Mouse (Mus musculus) layer of hippocampus, adult 2 months (tissue): ENCODE results near the gene Msto1. TPM values are rescaled to one million over a fixed set of nuclear protein-coding genes. Genes with fewer than 3 reads are reported as not detected.
"Not testable (repeated sequence)": the region's sequence is repeated elsewhere in the genome, so short reads cannot be mapped to it uniquely, and the experiment has no call there.

Experiments used
- DNase-seq, 2 experiments: peaks; one replicate each; pipeline ENCODE4 v3.0.0; 2022; ENCODE audit warnings: low spot score in 2 of 2
- H3K27ac ChIP-seq: fragments of 200-600 bp; 2 replicates; pipeline ENCODE4 v1.8.1; 2022
- H3K4me3 ChIP-seq: fragments of 200-600 bp; 2 replicates; pipeline ENCODE4 v1.8.1; 2022; ENCODE audit warnings: mild to moderate bottlenecking
- CTCF ChIP-seq: fragments of 200-600 bp; conservative IDR thresholded peaks from 2 replicates; pipeline ENCODE4 v1.8.1; 2022; ENCODE audit warnings: antibody characterized with exemption, mild to moderate bottlenecking, moderate library complexity
- total RNA-seq, 2 experiments: library from RNA; stranded (reverse); gene quantifications; 2 replicates each; pipeline ENCODE4 v1.2.3; 2021

Gene Msto1
- total RNA-seq, 2 experiments from 2014 or later = 22.5 to 25.0 TPM

DNA sequence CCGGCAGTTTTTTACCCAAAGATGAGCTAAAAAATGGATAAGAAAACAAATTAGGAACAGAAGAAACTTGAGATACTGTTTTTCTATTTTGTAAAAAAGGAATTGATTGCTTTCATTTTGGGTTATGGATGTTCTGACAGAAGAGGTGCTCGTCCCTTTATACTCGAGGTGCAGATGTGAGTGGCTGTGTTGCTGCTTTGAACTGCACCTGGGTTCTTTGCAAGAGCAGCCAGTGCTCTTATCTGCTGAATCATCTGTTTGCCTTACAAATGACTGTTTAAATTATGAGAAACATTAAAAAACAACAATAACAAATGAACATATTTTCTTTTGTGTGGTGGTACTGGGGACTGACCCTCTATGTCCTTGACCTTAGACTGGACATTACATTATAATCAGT lies 15.7 kb upstream of the Msto1 start:
- H3K4me3 ChIP-seq = no peak overlapping the region
- no peak for TF ChIP-seq CTCF
- H3K27ac ChIP-seq = no peak overlapping the region
- no peak for DNase-seq

DNA sequence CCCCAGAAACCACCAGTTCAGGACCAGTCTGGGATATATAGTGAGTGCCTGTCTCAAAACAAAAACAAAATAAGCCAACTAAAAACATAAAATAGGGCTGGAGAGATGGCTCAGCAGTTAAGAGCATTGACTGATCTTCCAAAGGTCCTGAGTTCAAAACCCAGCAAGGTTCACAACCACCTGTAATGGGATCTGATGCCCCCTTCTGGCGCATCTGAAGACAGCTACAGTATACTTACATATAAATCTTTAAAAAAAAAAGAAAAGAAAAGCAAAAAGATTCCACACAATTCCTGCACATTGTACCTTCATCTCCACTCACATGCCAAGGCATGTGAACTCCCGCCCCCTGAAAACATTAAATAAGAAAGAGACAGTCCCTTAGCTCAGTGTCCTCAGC lies 11.9 kb upstream of the Msto1 start:
- H3K4me3 ChIP-seq = no peak overlapping the region
- no peak overlapping the region for H3K27ac ChIP-seq
- TF ChIP-seq CTCF = peak; percentile 53
- no peak for DNase-seq

DNA sequence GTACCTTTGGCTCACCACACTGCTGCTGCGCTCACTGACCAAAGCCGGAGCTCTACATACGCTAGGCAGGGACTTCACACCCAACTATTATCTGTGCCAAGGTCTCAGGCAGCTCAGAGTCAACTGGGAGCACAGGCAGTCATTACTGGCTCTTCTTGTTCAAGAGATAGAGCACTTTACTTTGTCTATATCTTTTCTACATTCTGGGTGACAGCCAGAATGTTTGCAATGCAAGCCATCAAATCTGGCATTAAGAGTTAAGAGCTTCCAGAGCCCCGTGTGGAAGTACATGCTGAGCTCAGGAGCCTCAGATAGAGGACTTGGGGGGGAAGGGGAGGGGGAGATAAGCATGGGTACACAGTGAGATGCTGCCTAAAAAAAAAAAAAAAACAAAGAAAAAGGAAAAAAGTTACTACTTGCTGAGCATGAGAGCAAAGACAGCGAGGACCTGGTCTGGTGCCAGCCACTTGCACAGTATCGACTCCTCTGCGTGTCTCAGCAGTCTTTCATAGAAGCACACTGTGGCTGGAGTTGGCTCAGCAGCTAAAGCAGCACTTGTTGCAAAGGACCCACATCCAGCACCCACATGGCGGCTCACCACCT lies 10.3 kb upstream of the Msto1 start:
- TF ChIP-seq CTCF = no peak
- DNase-seq = no peak
- H3K27ac ChIP-seq = no peak overlapping the region
- no peak overlapping the region for H3K4me3 ChIP-seq

DNA sequence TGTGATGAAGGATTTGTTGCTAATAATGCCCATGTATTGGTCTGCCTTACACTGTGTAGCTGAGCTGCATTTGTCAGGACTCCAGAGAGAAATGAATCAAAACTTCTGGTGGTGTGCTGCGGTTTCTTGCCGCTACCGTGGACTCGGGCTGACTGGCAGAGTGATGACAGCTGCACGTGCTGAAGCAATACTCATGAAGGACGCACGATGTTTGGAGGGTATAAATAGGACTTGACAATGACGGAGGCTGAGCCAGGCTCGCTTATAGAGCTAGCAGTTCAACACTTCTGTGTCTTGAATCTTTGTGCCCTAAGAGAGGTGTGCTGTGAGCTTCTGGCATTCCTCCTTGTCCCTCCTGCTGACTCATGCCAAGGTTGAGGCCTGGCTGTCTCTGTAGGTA lies 7.6 kb upstream of the Msto1 start:
- H3K4me3 ChIP-seq = no peak overlapping the region
- no peak overlapping the region for H3K27ac ChIP-seq
- no peak for TF ChIP-seq CTCF
- DNase-seq = no peak

DNA sequence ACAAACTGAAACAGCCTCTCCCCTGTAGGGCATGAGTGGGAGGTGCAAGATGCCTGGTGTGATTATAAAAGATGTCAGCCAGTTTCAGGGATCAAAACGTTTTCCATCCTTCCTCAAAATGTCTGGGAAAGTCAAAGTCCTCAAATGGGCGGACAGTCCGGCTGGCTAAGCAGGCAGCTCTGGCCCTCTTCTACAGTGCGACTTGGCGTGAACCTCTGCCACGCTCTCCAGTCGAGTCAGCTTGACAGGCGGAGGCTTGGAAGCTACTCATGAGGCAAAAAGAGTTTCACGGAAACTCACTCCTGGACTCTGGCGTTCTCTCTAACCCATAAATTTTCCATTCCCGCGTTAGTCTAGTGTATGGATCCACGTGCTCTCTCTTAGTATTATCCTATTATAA lies 5.2 kb upstream of the Msto1 start:
- no peak for DNase-seq
- Histone ChIP-seq H3K4me3 (no peak overlapping the region), H3K27ac (no peak overlapping the region)
- TF ChIP-seq CTCF = peak; percentile 51

DNA sequence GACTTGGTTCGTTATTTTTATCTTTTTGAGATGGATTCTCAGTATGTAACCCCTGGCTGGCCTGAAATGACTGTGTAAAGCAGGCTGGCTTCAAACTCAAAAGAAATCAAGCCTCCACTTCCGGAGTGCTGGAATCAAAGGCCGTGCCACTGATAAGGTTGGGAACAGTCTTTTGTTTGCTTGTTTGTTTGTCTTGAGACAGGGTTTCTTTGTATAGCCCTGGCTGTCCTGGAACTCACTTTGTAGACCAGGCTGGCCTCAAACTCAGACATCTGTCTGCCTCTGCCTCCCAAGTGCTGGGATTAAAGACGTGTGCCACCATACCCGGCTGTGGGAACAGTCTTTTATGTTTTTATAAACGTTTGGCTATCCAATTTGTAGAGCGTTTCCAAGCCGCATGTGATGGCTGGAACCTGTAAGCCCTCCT lies 598 bp upstream of the Msto1 start:
- no peak for TF ChIP-seq CTCF
- no peak for DNase-seq
- peak overlapping the region; percentile 94 for H3K27ac ChIP-seq
- H3K4me3 ChIP-seq = peak overlapping the region; percentile 96

DNA sequence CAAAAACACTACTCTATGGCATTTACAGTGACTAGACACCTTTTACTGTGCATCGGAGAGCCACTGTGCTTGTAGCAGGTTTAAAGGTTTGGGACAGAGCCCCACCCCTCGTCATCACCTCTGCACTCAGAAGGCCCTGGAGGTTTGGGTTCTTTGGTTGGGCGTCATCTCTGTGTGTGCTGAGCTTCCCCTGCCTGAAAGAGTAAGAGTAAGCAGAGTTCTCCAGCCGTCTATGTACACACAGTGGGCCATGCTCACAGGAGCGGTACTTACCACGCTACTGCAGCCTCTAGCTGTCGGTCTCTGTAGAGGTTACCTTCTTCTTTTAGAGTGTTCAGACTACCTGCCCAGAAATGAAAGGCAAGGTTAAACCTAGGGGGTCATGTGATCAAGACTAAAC lies 1.2 kb downstream of the Msto1 start:
- H3K4me3 ChIP-seq = no peak overlapping the region; the same call in 1 of the 2 replicates
- DNase-seq = no peak
- no peak overlapping the region for H3K27ac ChIP-seq
- no peak for TF ChIP-seq CTCF

DNA sequence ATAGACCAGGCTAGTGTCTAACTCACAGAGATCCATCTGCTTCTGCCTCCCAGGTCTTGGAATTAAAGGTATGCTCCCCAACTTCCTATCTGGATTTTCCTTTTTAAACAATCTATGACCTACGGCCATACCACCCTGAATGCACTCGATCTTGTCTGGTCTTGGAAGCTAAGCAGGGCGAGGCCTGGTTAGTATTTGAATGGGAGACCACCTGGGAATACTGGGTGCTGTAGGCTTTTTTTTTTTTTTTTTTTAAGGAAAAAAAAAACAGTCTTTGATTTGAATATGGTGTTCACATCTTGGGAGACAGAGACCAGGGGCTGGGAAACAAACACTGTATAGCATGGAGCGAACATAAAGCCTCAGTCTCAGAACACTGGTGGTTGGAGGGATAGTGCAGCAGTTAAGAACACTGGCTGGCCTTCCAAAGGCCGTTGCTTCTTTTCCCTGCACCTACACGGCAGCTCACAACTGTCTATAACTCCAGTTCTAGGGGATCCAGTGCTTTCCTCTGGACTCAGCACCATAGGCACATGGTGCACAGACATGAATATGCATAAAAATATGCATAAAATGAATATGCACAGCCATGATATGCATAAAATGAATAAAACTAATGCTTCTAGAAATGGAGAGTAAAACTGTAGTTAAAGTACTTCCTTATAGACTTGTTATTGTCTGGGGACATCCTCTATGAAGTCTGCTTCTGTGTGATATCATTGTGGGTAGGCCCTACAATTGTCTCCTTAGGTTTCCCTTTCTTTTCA lies 7.2 kb downstream of the Msto1 start:
- Histone ChIP-seq H3K4me3 (no peak overlapping the region), H3K27ac (no peak overlapping the region)
- no peak for TF ChIP-seq CTCF
- DNase-seq = no peak

DNA sequence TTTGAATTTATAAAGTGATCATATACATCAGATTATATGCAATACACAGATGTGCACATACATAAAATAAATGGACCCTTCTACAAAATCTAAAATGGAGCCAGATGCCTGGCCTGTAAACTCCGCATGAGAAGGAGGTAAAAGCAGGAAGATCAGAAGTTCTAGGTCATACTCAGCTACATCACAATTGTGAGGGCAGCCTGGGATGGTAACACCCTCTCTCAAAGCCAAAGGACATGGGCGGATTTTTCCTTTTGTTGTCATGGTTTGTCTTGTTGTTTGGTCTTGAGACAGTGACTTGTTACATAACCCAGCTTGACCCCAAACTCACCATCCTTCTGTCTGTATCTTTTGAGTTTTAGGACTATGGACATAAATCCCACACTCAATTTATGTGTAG lies 8.1 kb downstream of the Msto1 start:
- no peak for TF ChIP-seq CTCF
- 0 out of 2 replicates have a peak overlapping the region, but pooled peaks have one; percentile 6 for H3K27ac ChIP-seq
- H3K4me3 ChIP-seq = no peak overlapping the region
- DNase-seq = no peak

DNA sequence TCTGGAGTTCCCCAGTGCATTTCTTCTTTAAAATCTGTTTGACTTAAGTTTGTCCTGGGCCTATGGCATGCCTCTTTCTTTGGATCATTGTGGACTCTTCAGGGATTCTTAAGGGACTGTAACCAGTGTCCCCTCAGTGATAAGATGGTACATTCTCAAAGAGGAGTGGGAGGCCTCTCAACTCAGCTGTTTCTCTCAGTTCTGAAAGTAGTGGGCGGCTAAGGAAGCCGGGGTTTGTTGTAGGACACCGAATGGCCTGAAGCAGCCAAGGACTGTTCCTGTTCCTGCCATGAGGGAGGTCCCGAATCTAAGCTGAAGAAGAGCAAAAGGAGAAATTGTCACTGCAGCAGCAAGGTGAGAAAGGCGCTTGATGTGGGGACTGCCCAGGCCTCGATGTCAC lies 8.6 kb downstream of the Msto1 start:
- TF ChIP-seq CTCF = no peak
- Histone ChIP-seq H3K4me3 (no peak overlapping the region), H3K27ac (0 out of 2 replicates have a peak overlapping the region, but pooled peaks have one; percentile 6)
- DNase-seq = no peak

DNA sequence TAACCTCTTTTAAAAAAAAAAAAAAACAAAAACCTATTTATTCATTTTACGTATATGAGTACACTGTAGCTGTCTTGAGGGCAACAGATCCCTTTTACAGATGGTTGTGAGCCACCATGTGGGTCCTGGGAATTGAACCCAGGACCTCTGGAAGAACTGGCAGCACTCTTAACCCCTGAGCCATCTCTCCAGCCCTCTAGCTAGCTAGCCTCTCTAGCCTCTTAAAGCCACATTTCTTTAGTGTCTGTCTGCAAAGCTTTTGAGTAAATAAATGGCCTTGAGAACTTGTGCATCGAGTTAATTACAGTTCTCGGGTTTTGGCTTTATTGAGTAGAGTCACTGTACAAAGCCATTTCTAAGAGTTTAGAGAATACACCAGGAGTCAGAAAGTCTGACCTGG lies 9.0 kb downstream of the Msto1 start:
- no peak overlapping the region for H3K27ac ChIP-seq
- TF ChIP-seq CTCF = no peak
- no peak overlapping the region for H3K4me3 ChIP-seq
- DNase-seq = no peak

DNA sequence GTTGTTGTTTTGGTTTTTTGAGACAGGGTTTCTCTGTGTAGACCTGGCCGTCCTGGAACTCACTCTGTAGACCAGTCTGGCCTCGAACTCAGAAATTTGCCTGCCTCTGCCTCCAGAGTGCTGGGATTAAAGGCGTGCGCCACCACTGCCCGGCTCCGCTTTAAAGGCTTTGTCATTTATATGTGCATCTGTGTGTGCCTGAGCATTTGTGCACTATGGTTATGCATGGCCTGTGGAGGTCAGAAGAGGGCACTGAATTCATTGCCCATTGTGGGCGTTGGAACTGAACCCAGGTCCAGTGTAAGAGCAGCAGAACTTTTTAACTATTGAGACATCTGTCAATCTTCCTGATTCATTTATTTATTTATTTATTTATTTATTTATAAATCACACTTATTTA lies 20.8 kb downstream of the Msto1 start:
- H3K27ac ChIP-seq, H3K4me3 ChIP-seq, DNase-seq: not testable (repeated sequence)

DNA sequence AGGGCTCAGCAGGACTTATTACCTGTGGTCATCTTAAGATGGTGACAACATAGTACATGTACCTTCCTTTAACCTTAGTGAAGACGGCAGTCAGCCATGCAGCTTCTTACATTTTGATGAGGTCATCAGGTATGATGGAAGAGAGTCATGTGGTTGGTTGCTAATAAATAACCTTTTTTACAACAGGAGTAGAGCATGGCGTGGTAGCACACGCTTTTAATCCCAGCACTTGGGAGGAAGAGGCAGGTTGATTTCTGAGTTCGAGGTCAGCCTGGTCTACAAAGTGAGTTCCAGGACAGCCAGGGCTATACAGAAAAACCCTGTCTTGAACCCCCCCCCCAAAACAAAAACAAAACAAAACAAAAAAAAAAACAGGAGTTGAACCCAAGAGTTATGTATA lies 31.3 kb downstream of the Msto1 start:
- DNase-seq, H3K27ac ChIP-seq, H3K4me3 ChIP-seq: not testable (repeated sequence)

DNA sequence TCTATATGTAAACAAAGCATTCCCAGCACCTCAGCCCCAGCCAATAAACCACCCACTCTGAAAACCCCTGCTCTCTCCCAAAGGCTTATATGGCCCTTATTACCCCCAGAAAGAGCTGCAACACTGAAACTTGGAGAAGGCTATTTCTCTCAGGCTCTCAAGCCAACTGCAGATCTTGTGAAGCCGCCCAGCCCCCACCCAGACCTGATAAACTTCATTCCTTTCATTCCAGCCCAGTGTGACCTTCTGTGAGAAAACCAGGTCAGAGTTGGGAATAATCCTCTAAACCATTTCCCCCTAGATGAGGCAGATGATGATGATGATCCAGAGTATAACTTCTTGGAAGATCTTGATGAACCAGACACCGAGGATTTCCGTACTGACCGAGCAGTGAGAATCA lies 45.4 kb downstream of the Msto1 start:
- H3K4me3 ChIP-seq, DNase-seq, H3K27ac ChIP-seq: not testable (repeated sequence)

DNA sequence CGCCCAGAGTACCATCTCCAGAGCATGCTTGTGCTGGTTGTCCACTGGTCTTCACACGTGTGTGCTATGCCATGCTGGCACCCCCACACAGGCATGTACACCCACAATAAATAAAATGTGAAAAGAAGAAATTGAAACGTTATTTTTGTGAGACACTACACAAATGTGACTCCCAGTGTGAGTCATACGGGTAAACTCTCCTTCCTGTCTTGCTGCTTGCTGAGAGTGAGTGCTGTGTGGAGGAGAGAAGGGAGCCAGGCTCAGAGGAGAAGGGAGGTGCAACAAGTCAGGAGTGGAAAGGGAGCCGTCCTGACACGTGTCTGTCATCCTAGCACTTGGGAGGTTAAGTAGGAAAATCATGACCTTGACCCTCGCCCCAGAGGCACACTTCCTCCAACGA lies 46.6 kb downstream of the Msto1 start:
- not testable (repeated sequence) for H3K27ac ChIP-seq, H3K4me3 ChIP-seq, DNase-seq

DNA sequence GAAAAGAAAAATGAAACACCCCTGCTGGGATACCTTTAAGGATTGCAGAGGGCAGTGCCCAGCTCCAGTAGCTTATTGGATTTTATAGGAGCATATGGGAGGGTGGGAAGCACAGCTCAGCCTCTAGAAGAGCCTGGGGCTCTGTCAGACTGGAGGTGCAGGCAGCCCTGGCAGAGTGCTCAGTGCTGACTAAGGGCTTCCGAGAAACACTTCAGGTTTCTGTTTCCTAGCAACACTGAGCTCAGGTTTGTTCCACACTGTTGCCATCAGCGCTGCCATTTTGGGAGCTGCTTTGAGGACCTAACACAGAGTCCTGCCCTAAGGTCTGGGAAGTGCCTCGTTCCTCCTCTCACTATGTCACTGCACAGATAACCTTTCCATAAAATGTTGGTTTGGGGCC lies 47.1 kb downstream of the Msto1 start:
- DNase-seq, H3K27ac ChIP-seq, H3K4me3 ChIP-seq: not testable (repeated sequence)
